Mouse (Mus musculus): Measurements from ENCODE around the gene Cgas. TPM values are rescaled to one million over a fixed set of nuclear protein-coding genes. Genes with fewer than 3 reads are reported as not detected.

Cgas gene
- total and polyA plus RNA-seq, 3 experiments, result 19.0 to 20.9 TPM; not detected in 1

DNA sequence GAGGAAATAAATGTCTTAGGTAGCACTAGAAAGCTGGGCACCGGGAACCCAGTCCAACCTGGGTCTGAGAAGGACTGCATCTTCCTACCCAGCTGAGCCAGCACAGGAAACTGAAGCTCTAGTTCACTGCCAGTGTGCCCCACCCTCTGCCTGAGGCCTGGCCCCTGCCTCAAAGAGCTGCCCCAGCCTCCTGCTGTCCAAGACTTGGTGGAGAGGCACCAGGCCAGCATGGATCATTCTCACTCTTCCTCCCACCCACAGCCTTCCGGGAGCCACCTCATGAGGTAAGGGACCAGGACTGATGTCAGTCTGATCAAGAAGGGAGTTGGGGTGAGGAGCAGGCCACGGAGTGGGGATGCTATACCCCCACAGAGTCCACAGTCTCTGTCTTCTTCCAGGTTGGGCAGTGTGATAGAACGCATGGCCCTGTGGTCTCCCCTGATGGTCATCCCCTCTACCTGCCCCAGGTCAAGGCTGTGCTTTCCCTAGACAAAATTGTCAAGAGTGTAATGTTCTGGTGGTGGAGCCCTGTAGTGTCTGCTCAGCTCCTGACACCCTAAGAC is 14.1 kb downstream of the Cgas start:
- TF ChIP-seq TAL1 (IDR thresholded peaks at IDR 0.05; ENCODE audit: low read length) (no peak), ZMIZ1 (IDR thresholded peaks at IDR 0.05; ENCODE audit: low read depth, low read length) (no peak), UBTF (IDR thresholded peaks at IDR 0.05; ENCODE audit: borderline replicate concordance, insufficient read depth, low read depth, low read length) (no peak), CHD1 (IDR thresholded peaks at IDR 0.05; ENCODE audit: low read depth, low read length) (no peak)
- H3K27ac ChIP-seq (ENCODE audit: control insufficient read depth, low read depth, low read length), result peak overlapping the region; percentile 65
- peak overlapping the region; percentile 92 for H3K9ac ChIP-seq (ENCODE audit: control insufficient read depth, low read depth, low read length, poor library complexity, severe bottlenecking)
- H3K4me1 ChIP-seq (ENCODE audit: control insufficient read depth in 1 of 2, insufficient read depth in 2 of 2, low read length in 2 of 2), result peaks cover 0 to 9% of the 10 kb centered on the region in 2 experiments; a peak in 2 of 4 replicates
- H3K36me3 ChIP-seq (ENCODE audit: control insufficient read depth in 1 of 2, insufficient read depth in 2 of 2, low read length in 2 of 2), result peaks cover 4% of the 10 kb centered on the region in 2 experiments; a peak in 3 of 4 replicates
- H3K27me3 ChIP-seq (ENCODE audit: control insufficient read depth in 1 of 2, insufficient read depth in 2 of 2, low read length in 2 of 2), result no peaks in the 10 kb centered on the region
- no peak for DNase-seq (ENCODE audit: low read depth, low spot score)
- peaks cover 2% of the 10 kb centered on the region; the same call in 1 of the 2 replicates for H3K79me2 ChIP-seq (ENCODE audit: control insufficient read depth, insufficient read depth, low read length, poor library complexity)
- H3K4me3 ChIP-seq (ENCODE audit: control insufficient read depth in 1 of 2, insufficient read depth in 1 of 2, low read depth in 2 of 2, low read length in 2 of 2), result no peak overlapping the region; a peak in 1 of 4 replicates
- H3K9me3 ChIP-seq (replicated peaks; ENCODE audit: insufficient read depth, low read length), result no peaks in the 10 kb centered on the region

DNA sequence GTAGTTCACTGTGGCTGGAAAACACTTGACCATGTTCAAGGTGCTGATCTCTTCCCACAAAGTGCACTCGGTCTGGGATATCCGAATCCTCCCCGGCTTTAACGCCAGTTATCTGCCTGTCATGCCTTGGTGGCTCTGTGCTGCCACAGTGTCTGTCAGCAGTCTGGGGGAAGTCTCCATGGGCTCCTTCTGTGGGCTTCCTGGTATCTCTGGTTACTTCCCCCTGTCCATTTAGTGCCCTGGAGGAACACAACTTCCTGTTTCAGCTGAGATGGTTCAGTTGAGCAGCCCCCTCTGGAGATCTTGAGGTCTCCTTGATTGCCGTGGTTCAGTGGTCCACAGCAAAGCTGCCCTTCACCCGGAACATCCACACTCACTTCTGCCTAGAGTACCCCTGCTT is 14.9 kb downstream of the Cgas start:
- H3K27ac ChIP-seq (ENCODE audit: control insufficient read depth, low read depth, low read length), result peak overlapping the region; percentile 65
- H3K9me3 ChIP-seq (replicated peaks; ENCODE audit: insufficient read depth, low read length), result no peaks in the 10 kb centered on the region
- peak; percentile 88 for DNase-seq (ENCODE audit: low read depth, low spot score)
- H3K27me3 ChIP-seq (ENCODE audit: control insufficient read depth in 1 of 2, insufficient read depth in 2 of 2, low read length in 2 of 2), result no peaks in the 10 kb centered on the region
- H3K9ac ChIP-seq (ENCODE audit: control insufficient read depth, low read depth, low read length, poor library complexity, severe bottlenecking), result peak overlapping the region; percentile 92
- peaks cover 3 to 4% of the 10 kb centered on the region in 2 experiments; a peak in 2 of 4 replicates for H3K36me3 ChIP-seq (ENCODE audit: control insufficient read depth in 1 of 2, insufficient read depth in 2 of 2, low read length in 2 of 2)
- H3K79me2 ChIP-seq (ENCODE audit: control insufficient read depth, insufficient read depth, low read length, poor library complexity), result peaks cover 2% of the 10 kb centered on the region; the same call in 1 of the 2 replicates
- peak overlapping the region; percentile 81 to 83 for H3K4me3 ChIP-seq (ENCODE audit: control insufficient read depth in 1 of 2, insufficient read depth in 1 of 2, low read depth in 2 of 2, low read length in 2 of 2)
- H3K4me1 ChIP-seq (ENCODE audit: control insufficient read depth in 1 of 2, insufficient read depth in 2 of 2, low read length in 2 of 2), result peaks cover 0 to 9% of the 10 kb centered on the region in 2 experiments; a peak in 2 of 4 replicates
- TF ChIP-seq ETS1 (IDR thresholded peaks at IDR 0.05; ENCODE audit: low read depth, low read length) (0 out of 2 replicates have a peak, but pooled peaks have one; percentile 17), MAX (IDR thresholded peaks at IDR 0.05; ENCODE audit: low read length) (peak; percentile 20; the same call in 1 of the 2 replicates), RCOR1 (IDR thresholded peaks at IDR 0.05; ENCODE audit: low read depth, low read length) (0 out of 2 replicates have a peak, but pooled peaks have one; percentile 32), MXI1 (IDR thresholded peaks at IDR 0.05; ENCODE audit: low read depth, low read length) (peak; percentile 54; the same call in 1 of the 2 replicates), ZNF384 (IDR thresholded peaks at IDR 0.05; ENCODE audit: low read depth, low read length) (no peak), NRF1 (IDR thresholded peaks at IDR 0.05; ENCODE audit: insufficient read depth, low read depth, low read length, poor library complexity, severe bottlenecking) (no peak), POLR2AphosphoS5 (IDR thresholded peaks at IDR 0.05; ENCODE audit: borderline replicate concordance, low read depth, low read length) (no peak), USF1 (IDR thresholded peaks at IDR 0.05; ENCODE audit: low read depth, low read length) (no peak), GABPA (IDR thresholded peaks at IDR 0.05; ENCODE audit: low read depth, low read length) (no peak), ZC3H11A (IDR thresholded peaks at IDR 0.05; ENCODE audit: low read depth, low read length) (no peak), NELFE (IDR thresholded peaks at IDR 0.05; ENCODE audit: low read depth, low read length) (peak; percentile 63; the same call in 1 of the 2 replicates), TCF12 (IDR thresholded peaks at IDR 0.05; ENCODE audit: low read depth, low read length) (peak; percentile 42; the same call in 1 of the 2 replicates), POLR2A (IDR thresholded peaks at IDR 0.05; ENCODE audit: control insufficient read depth in 1 of 2, insufficient read depth in 1 of 2, low read depth in 1 of 2, low read length in 2 of 2, poor library complexity in 1 of 2) (peak in 1 of 2 experiments; percentile 64; a peak in 3 of 4 replicates), MAZ (IDR thresholded peaks at IDR 0.05; ENCODE audit: low read depth, low read length) (0 out of 2 replicates have a peak, but pooled peaks have one; percentile 30), E2F4 (IDR thresholded peaks at IDR 0.05; ENCODE audit: borderline replicate concordance, low read depth, low read length) (no peak), CHD1 (IDR thresholded peaks at IDR 0.05; ENCODE audit: low read depth, low read length) (no peak), GATA1 (IDR thresholded peaks at IDR 0.05; ENCODE audit: low read depth, low read length) (no peak), MYC (IDR thresholded peaks at IDR 0.05; ENCODE audit: low read depth, low read length) (0 out of 2 replicates have a peak, but pooled peaks have one; percentile 63), UBTF (IDR thresholded peaks at IDR 0.05; ENCODE audit: borderline replicate concordance, insufficient read depth, low read depth, low read length) (no peak), ELF1 (IDR thresholded peaks at IDR 0.05; ENCODE audit: low read depth, low read length) (peak; percentile 78; the same call in 1 of the 2 replicates), MYB (IDR thresholded peaks at IDR 0.05; ENCODE audit: low read depth, low read length) (no peak), KAT2A (conservative IDR thresholded peaks at IDR 0.05; ENCODE audit: low read depth, low read length) (no peak), CHD2 (IDR thresholded peaks at IDR 0.05; ENCODE audit: low read length) (no peak), HCFC1 (IDR thresholded peaks at IDR 0.05; ENCODE audit: low read depth, low read length) (peak; percentile 40; the same call in 1 of the 2 replicates), ZMIZ1 (IDR thresholded peaks at IDR 0.05; ENCODE audit: low read depth, low read length) (peak; percentile 58; the same call in 1 of the 2 replicates), RAD21 (IDR thresholded peaks at IDR 0.05; ENCODE audit: low read depth, low read length) (no peak), POLR2AphosphoS2 (IDR thresholded peaks at IDR 0.05; ENCODE audit: low read length) (0 out of 2 replicates have a peak, but pooled peaks have one; percentile 22), TBP (IDR thresholded peaks at IDR 0.05; ENCODE audit: low read depth, low read length) (peak; percentile 80), SIN3A (IDR thresholded peaks at IDR 0.05; ENCODE audit: low read length) (peak; percentile 63)
